Mouse (Mus musculus) kidney, embryonic 16.5 days (tissue): ENCODE data around the gene Meioc. TPM values are rescaled to one million over a fixed set of nuclear protein-coding genes. Genes with fewer than 3 reads are reported as not detected.

Experiments used
- ATAC-seq: fragments of 200-750 bp; cut with Nextera tagmentation; 2 replicates; pipeline ENCODE4 v1.8.0; 2017; ENCODE audit warnings: moderate TSS enrichment; ENCODE audit not compliant: low FRiP score, low TSS enrichment
- H3K27ac ChIP-seq: fragments of 300-500 bp; sonication (generic); 2 replicates; pipeline ENCODE4 v1.5.1; 2014; ENCODE audit warnings: low read length
- H3K27me3 ChIP-seq: fragments of 300-500 bp; sonication (generic); 2 replicates; pipeline ENCODE4 v1.6.1; 2014; ENCODE audit warnings: low read length, control low read depth, mixed read lengths; ENCODE audit not compliant: insufficient read depth
- H3K36me3 ChIP-seq: fragments of 300-500 bp; sonication (generic); 2 replicates; pipeline ENCODE4 v1.6.1; 2014; ENCODE audit warnings: low read length, control low read depth, mixed read lengths; ENCODE audit not compliant: insufficient read depth
- H3K4me1 ChIP-seq: fragments of 300-500 bp; sonication (generic); 2 replicates; pipeline ENCODE4 v1.6.1; 2014; ENCODE audit warnings: low read length, control low read depth, mixed read lengths; ENCODE audit not compliant: insufficient read depth
- H3K4me2 ChIP-seq: fragments of 300-500 bp; sonication (generic); replicated peaks from 2 replicates; pipeline ENCODE4 v1.6.1; 2014; ENCODE audit warnings: low read depth, low read length
- H3K4me3 ChIP-seq: fragments of 300-500 bp; sonication (generic); 2 replicates; pipeline ENCODE4 v1.5.1; 2014; ENCODE audit warnings: mild to moderate bottlenecking, low read length
- H3K9ac ChIP-seq: fragments of 300-500 bp; sonication (generic); replicated peaks from 2 replicates; pipeline ENCODE4 v1.6.1; 2014; ENCODE audit warnings: low read length
- H3K9me3 ChIP-seq: fragments of 300-500 bp; sonication (generic); 2 replicates; pipeline ENCODE4 v1.6.1; 2016; ENCODE audit warnings: low read length, control low read depth
- WGBS: fragments of 180-500 bp; shearing (Covaris S2); extraction: QIAGEN DNeasy Blood & Tissue Kit; methylation state at CpG from one replicate; pipeline ENCODE4 v1.1.7; 2014; 5-methylcytosine and 5-hydroxymethylcytosine counted together
- polyA plus RNA-seq: library from polyadenylated mRNA; unstranded; fragments of >200 nt; fragmentation: Nextera tagmentation; extraction: Ambion mirVana; gene quantifications from 2 replicates; pipeline ENCODE4 v1.2.1, GENCODE M21; 2015

Gene Meioc
- polyA plus RNA-seq, 1 experiment from 2014 or later = 0.34 TPM

DNA sequence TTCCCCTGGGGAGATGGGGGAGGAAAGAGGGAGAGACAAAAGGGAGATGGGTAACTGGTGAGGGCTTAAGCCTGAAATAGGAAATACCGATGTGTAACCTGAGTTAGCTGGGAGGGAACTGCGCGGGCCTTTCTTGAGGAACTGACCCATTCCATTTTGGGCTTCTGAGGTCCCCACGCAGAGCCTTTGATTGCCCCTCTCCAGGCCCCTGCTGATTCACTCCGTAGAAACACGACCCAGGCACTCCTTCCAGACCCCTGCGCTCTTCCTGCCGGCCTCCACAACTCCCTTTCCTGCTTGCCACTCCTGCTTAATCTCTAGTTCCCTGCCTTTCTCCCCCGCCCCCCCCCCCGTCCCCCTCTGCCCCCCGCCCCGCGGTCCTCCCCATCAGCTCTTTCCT lies 30.8 kb upstream of the Meioc start:
- WGBS = 1% methylated on average over 8 of the region's 13 CpGs
- no peak; the same call in 1 of the 2 replicates for ATAC-seq
- H3K27me3 ChIP-seq = no peaks in the 10 kb centered on the region
- H3K4me2 ChIP-seq = peak overlapping the region; percentile 51
- peak overlapping the region; percentile 20 for H3K4me3 ChIP-seq
- no peaks in the 10 kb centered on the region for H3K9me3 ChIP-seq
- peaks cover 36% of the 10 kb centered on the region for H3K4me1 ChIP-seq
- H3K9ac ChIP-seq = peak overlapping the region; percentile 61
- H3K27ac ChIP-seq = peak overlapping the region; percentile 78
- no peaks in the 10 kb centered on the region for H3K36me3 ChIP-seq

DNA sequence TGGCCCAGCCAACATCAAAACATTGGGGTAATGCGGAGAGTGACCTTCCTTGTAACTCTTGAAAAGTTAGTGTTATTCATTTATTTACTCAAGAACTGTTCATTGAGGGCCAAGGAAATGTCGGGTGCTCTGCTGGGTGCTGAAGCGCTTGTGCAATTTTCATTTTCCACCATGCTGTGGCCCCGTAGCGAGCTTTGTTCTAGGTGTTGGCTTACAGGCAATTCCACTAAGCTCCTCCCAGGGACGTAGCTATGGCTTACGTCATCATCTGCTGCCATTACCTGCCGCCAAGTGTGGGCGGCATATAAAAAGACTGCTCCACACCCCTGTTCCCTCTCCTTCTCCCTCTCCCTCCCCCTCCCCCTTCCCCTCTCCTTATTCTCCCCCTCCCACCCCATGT lies 30.1 kb upstream of the Meioc start:
- Histone ChIP-seq H3K4me3 (peak overlapping the region; percentile 20), H3K36me3 (no peaks in the 10 kb centered on the region), H3K4me2 (peak overlapping the region; percentile 51), H3K27me3 (no peaks in the 10 kb centered on the region), H3K27ac (peak overlapping the region; percentile 78), H3K9me3 (no peaks in the 10 kb centered on the region), H3K4me1 (peaks cover 34% of the 10 kb centered on the region), H3K9ac (peak overlapping the region; percentile 61)
- 9% methylated on average over 9 of the region's 9 CpGs for WGBS
- peak; percentile 30; the same call in 1 of the 2 replicates for ATAC-seq

- Histone ChIP-seq H3K9me3 (no peaks in the 10 kb centered on the region), H3K4me3 (no peak overlapping the region), H3K27ac (no peak overlapping the region), H3K4me1 (peaks cover 19% of the 10 kb centered on the region), H3K9ac (no peak overlapping the region), H3K4me2 (no peak overlapping the region), H3K27me3 (no peaks in the 10 kb centered on the region; the same call in 1 of the 2 replicates), H3K36me3 (no peaks in the 10 kb centered on the region)
- ATAC-seq = no peak
- 59% methylated on average over 12 of the region's 12 CpGs for WGBS
Measured at GRCm38 (mm10) chr11:102636887-102637286, 26.6 kb upstream of the Meioc start.

- Histone ChIP-seq H3K9ac (no peak overlapping the region), H3K4me1 (no peaks in the 10 kb centered on the region; the same call in 1 of the 2 replicates), H3K27ac (no peak overlapping the region), H3K4me3 (no peak overlapping the region), H3K9me3 (no peaks in the 10 kb centered on the region), H3K36me3 (no peaks in the 10 kb centered on the region), H3K4me2 (no peak overlapping the region), H3K27me3 (no peaks in the 10 kb centered on the region)
- no peak for ATAC-seq
- WGBS = 44% methylated on average over 10 of the region's 10 CpGs
Measured at GRCm38 (mm10) chr11:102643891-102644382, 19.6 kb upstream of the Meioc start.

- ATAC-seq = no peak
- Histone ChIP-seq H3K27ac (no peak overlapping the region), H3K27me3 (no peaks in the 10 kb centered on the region), H3K9ac (no peak overlapping the region), H3K9me3 (no peaks in the 10 kb centered on the region), H3K4me2 (no peak overlapping the region), H3K4me1 (no peaks in the 10 kb centered on the region), H3K4me3 (no peak overlapping the region), H3K36me3 (no peaks in the 10 kb centered on the region)
- WGBS = 86% methylated on average over 13 of the region's 13 CpGs
Measured at GRCm38 (mm10) chr11:102646226-102646625, 17.3 kb upstream of the Meioc start.

GRCm38 (mm10) chr11:102647885-102648284 lies 15.6 kb upstream of the Meioc start:
- WGBS = 64% methylated on average over 12 of the region's 12 CpGs
- Histone ChIP-seq H3K4me3 (no peak overlapping the region), H3K4me2 (no peak overlapping the region), H3K4me1 (no peaks in the 10 kb centered on the region), H3K9me3 (no peaks in the 10 kb centered on the region), H3K9ac (no peak overlapping the region), H3K27me3 (no peaks in the 10 kb centered on the region), H3K27ac (no peak overlapping the region), H3K36me3 (no peaks in the 10 kb centered on the region)
- no peak for ATAC-seq

- H3K27me3 ChIP-seq = no peaks in the 10 kb centered on the region
- no peaks in the 10 kb centered on the region for H3K9me3 ChIP-seq
- H3K4me3 ChIP-seq = no peak overlapping the region
- H3K4me1 ChIP-seq = no peaks in the 10 kb centered on the region
- no peak overlapping the region for H3K9ac ChIP-seq
- H3K27ac ChIP-seq = no peak overlapping the region
- H3K36me3 ChIP-seq = no peaks in the 10 kb centered on the region
- 0 out of 2 replicates have a peak, but pooled peaks have one; percentile 15 for ATAC-seq
- WGBS = 4% methylated on average over 9 of the region's 9 CpGs
- H3K4me2 ChIP-seq = no peak overlapping the region
Measured at GRCm38 (mm10) chr11:102651381-102651780, 12.1 kb upstream of the Meioc start.

GRCm38 (mm10) chr11:102652844-102653243 lies 10.7 kb upstream of the Meioc start:
- no peak overlapping the region for H3K27ac ChIP-seq
- H3K36me3 ChIP-seq = no peaks in the 10 kb centered on the region
- no peak overlapping the region for H3K4me2 ChIP-seq
- no peaks in the 10 kb centered on the region for H3K27me3 ChIP-seq
- no peaks in the 10 kb centered on the region for H3K9me3 ChIP-seq
- H3K4me3 ChIP-seq = no peak overlapping the region
- no peaks in the 10 kb centered on the region for H3K4me1 ChIP-seq
- ATAC-seq = no peak
- no peak overlapping the region for H3K9ac ChIP-seq
- 67% methylated on average over 3 of the region's 3 CpGs for WGBS

DNA sequence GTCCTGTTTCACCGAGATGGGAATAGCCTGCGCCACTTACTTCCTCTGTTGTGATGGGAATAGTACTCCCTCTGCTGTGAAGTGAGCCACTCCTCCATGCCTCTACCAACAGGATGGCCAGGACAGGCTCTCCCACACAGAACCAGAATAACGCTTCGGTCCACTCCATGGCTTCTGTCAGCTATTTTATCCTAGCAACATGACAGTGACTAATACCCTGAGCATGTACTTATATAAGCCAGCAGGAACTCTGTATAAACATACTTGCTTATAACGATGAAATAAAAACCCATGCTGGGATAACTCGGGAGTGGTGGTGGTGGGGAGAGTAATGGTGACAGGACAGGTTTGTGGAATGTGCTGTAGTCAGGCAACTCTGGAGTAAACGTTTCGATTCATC lies 7.6 kb upstream of the Meioc start:
- no peak overlapping the region for H3K4me3 ChIP-seq
- H3K9me3 ChIP-seq = no peaks in the 10 kb centered on the region
- H3K36me3 ChIP-seq = no peaks in the 10 kb centered on the region
- H3K27ac ChIP-seq = no peak overlapping the region
- peak; percentile 59; the same call in 1 of the 2 replicates for ATAC-seq
- no peaks in the 10 kb centered on the region for H3K27me3 ChIP-seq
- 38% methylated on average over 8 of the region's 8 CpGs for WGBS
- H3K4me2 ChIP-seq = no peak overlapping the region
- no peaks in the 10 kb centered on the region for H3K4me1 ChIP-seq
- no peak overlapping the region for H3K9ac ChIP-seq

DNA sequence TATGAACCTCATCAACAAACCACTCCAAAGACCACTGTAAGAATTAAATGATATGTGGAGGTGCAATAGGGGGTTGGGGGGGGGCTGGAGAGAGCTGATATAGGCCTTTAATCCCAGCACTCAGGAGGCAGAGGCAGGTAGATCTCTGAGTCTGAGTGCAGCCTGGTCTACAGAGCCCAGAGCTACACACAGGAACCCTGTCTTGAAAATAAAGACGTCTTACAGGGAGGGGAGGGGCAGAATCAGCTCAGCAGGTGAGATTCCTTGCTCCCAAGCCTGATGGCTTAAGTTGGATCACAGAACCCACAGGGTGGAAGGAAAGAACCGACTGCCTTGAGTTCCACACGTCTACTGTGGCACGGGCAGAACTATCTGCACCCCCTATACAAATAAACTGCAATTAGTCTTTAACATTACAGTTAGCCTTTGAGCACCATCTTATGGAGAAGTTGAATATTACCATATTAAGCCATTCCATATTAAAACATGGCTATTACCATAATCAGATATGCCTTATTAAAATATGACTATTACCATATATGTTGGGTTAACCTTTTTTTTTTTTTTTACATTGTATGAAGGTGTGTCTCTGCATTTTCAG lies 7.1 kb upstream of the Meioc start:
- 19% methylated on average over 4 of the region's 4 CpGs for WGBS
- Histone ChIP-seq H3K4me3 (no peak overlapping the region), H3K9ac (no peak overlapping the region), H3K9me3 (no peaks in the 10 kb centered on the region), H3K4me1 (no peaks in the 10 kb centered on the region), H3K4me2 (0 out of 2 replicates have a peak overlapping the region, but pooled peaks have one; percentile 7), H3K27me3 (no peaks in the 10 kb centered on the region), H3K27ac (no peak overlapping the region), H3K36me3 (no peaks in the 10 kb centered on the region)
- no peak for ATAC-seq
